ENCODE assay signal across 8 mouse cellular contexts in the genomic region with DNA sequence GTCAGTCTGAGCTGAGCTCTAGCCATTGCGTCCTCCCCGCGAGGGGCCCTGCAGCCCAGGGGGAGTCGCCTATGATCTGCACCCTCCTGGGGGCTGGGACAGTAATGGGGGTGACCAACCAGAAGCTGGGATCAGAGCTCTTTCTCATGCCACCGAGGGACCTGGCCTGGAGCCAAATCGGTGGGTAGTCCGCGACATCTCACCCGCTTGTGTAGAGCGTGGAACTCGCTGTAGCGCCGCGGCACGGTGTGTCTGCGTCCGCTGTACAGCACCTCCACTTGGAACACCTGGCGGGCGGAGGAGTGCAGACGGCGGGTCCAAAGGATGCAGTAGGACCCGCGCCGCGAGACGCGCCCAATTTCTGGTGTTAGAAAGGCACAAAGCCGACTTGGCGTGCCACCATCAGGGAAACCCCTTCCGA. TPM values are rescaled to one million over a fixed set of nuclear protein-coding genes. Genes with fewer than 3 reads are reported as not detected.
DNase-seq lines count a peak whose midpoint lies in the region; ATAC-seq and TF ChIP-seq lines count a peak whose summit lies in the region.

No protein-coding gene starts in this region.

- no peaks in the 10 kb centered on the region for H3K79me2 ChIP-seq in MEL (ENCODE audit: control insufficient read depth, insufficient read depth, low read length, poor library complexity)

- no peak for TF ChIP-seq RAD21 in MEL (IDR thresholded peaks at IDR 0.05; ENCODE audit: low read depth, low read length)

- peak overlapping the region; percentile 41 for H3K9ac ChIP-seq in MEL (ENCODE audit: control insufficient read depth, low read depth, low read length, poor library complexity, severe bottlenecking)
- H3K9ac ChIP-seq in embryonic facial prominence, embryonic 12.5 days, result peak overlapping the region; percentile 54
- peak overlapping the region; percentile 66 for H3K9ac ChIP-seq in hindbrain, embryonic 14.5 days
- H3K9ac ChIP-seq in liver, postnatal 0 days (replicated peaks), result peak overlapping the region; percentile 81

- peak overlapping the region; percentile 54 to 83 for H3K4me3 ChIP-seq in MEL (ENCODE audit: control insufficient read depth in 1 of 2, insufficient read depth in 1 of 2, low read depth in 2 of 2, low read length in 2 of 2)
- H3K4me3 ChIP-seq in embryonic facial prominence, embryonic 12.5 days, result peak overlapping the region; percentile 50
- H3K4me3 ChIP-seq in hindbrain, embryonic 14.5 days (replicated peaks; ENCODE audit: low read length), result peak overlapping the region; percentile 52
- H3K4me3 ChIP-seq in liver, postnatal 0 days (ENCODE audit: low read depth, low read length), result peak overlapping the region; percentile 80
- peak overlapping the region; percentile 46 for H3K4me3 ChIP-seq in olfactory bulb, adult 2 months (ENCODE audit: insufficient read depth, low read depth, low read length)

- peak overlapping the region; percentile 94 for H3K4me2 ChIP-seq in embryonic facial prominence, embryonic 12.5 days (replicated peaks)
- H3K4me2 ChIP-seq in hindbrain, embryonic 14.5 days (replicated peaks), result peak overlapping the region; percentile 88
- H3K4me2 ChIP-seq in liver, postnatal 0 days (ENCODE audit: low read depth, low read length), result peak overlapping the region; percentile 90

- H3K36me3 ChIP-seq in MEL (ENCODE audit: control insufficient read depth in 1 of 2, insufficient read depth in 2 of 2, low read length in 2 of 2), result peaks cover under 1 to 5% of the 10 kb centered on the region in 2 experiments
- peaks cover 30% of the 10 kb centered on the region for H3K36me3 ChIP-seq in embryonic facial prominence, embryonic 12.5 days
- peaks cover 32% of the 10 kb centered on the region for H3K36me3 ChIP-seq in hindbrain, embryonic 14.5 days (replicated peaks; ENCODE audit: control insufficient read depth, insufficient read depth)
- peaks cover 35% of the 10 kb centered on the region for H3K36me3 ChIP-seq in liver, postnatal 0 days (replicated peaks; ENCODE audit: insufficient read depth, low read length)

- DNase-seq in kidney, adult 18-20 months, result peak; percentile 21
- no peak for DNase-seq in kidney, adult 8-10 months
- no peak for DNase-seq in MEL (ENCODE audit: low read depth, low spot score)
- DNase-seq in hindbrain, embryonic 14.5 days (ENCODE audit: low spot score), result peak; percentile 39
- DNase-seq in liver, postnatal 0 days, result peak; percentile 72
- no peak for DNase-seq in urinary bladder, postnatal 4 days (ENCODE audit: low spot score in 2 of 2)

- ATAC-seq in embryonic facial prominence, embryonic 12.5 days (ENCODE audit: insufficient number of reproducible peaks, insufficient read depth, low FRiP score, low TSS enrichment), result 0 out of 2 replicates have a peak, but pooled peaks have one; percentile 25
- 0 out of 2 replicates have a peak, but pooled peaks have one; percentile 67 for ATAC-seq in hindbrain, embryonic 14.5 days (ENCODE audit: low FRiP score)
- ATAC-seq in liver, postnatal 0 days, result peak; percentile 44

- no peak for TF ChIP-seq EP300 in MEL (IDR thresholded peaks at IDR 0.05; ENCODE audit: low read depth in 1 of 2, low read length in 2 of 2)
- no peak for TF ChIP-seq EP300 in liver, postnatal 0 days (IDR thresholded peaks at IDR 0.05; ENCODE audit: low read depth)

- no peak overlapping the region for H3K27ac ChIP-seq in MEL (ENCODE audit: control insufficient read depth, low read depth, low read length)
- H3K27ac ChIP-seq in embryonic facial prominence, embryonic 12.5 days, result no peak overlapping the region
- no peak overlapping the region for H3K27ac ChIP-seq in hindbrain, embryonic 14.5 days
- H3K27ac ChIP-seq in liver, postnatal 0 days (ENCODE audit: low read depth), result peak overlapping the region; percentile 50
- H3K27ac ChIP-seq in olfactory bulb, adult 2 months (ENCODE audit: insufficient read depth, low read depth, low read length), result no peak overlapping the region

- H3K9me3 ChIP-seq in MEL (replicated peaks; ENCODE audit: insufficient read depth, low read length), result no peaks in the 10 kb centered on the region
- 0 out of 2 replicates have a peak, but pooled peaks cover under 1% of the 10 kb centered on the region for H3K9me3 ChIP-seq in embryonic facial prominence, embryonic 12.5 days
- H3K9me3 ChIP-seq in hindbrain, embryonic 14.5 days (ENCODE audit: control insufficient read depth, low read length), result no peaks in the 10 kb centered on the region
- no peaks in the 10 kb centered on the region for H3K9me3 ChIP-seq in liver, postnatal 0 days (ENCODE audit: low read length)

- WGBS in embryonic facial prominence, embryonic 12.5 days, result 1% methylated on average over 30 of the region's 30 CpGs
- under 1% methylated on average over 30 of the region's 30 CpGs for WGBS in hindbrain, embryonic 14.5 days
- WGBS in liver, postnatal 0 days (ENCODE audit: insufficient replicate concordance), result 2% methylated on average over 30 of the region's 30 CpGs
- WGBS in olfactory bulb, adult 2 months, result 1% methylated on average over 30 of the region's 30 CpGs

- no peak for TF ChIP-seq POLR2A in MEL (IDR thresholded peaks at IDR 0.05; ENCODE audit: control insufficient read depth in 1 of 2, insufficient read depth in 1 of 2, low read depth in 1 of 2, low read length in 2 of 2, poor library complexity in 1 of 2)
- TF ChIP-seq POLR2A in olfactory bulb, adult 2 months (IDR thresholded peaks at IDR 0.05; ENCODE audit: insufficient read depth, low read depth, low read length), result no peak

- no peak for TF ChIP-seq CTCF in MEL (IDR thresholded peaks at IDR 0.05 in 2 of 3, conservative IDR thresholded peaks at IDR 0.05 in 1 of 3; ENCODE audit: control insufficient read depth in 1 of 3, insufficient read depth in 1 of 3, low read depth in 2 of 3, low read length in 3 of 3, poor library complexity in 1 of 3, severe bottlenecking in 1 of 3)
- TF ChIP-seq CTCF in liver, postnatal 0 days (IDR thresholded peaks at IDR 0.05; ENCODE audit: low read depth), result peak; percentile 19; the same call in 1 of the 2 replicates
- no peak for TF ChIP-seq CTCF in olfactory bulb, adult 2 months (IDR thresholded peaks at IDR 0.05; ENCODE audit: insufficient read depth, low read depth, low read length)

- H3K27me3 ChIP-seq in MEL (ENCODE audit: control insufficient read depth in 1 of 2, insufficient read depth in 2 of 2, low read length in 2 of 2), result no peaks in the 10 kb centered on the region
- peaks cover 29% of the 10 kb centered on the region for H3K27me3 ChIP-seq in embryonic facial prominence, embryonic 12.5 days
- H3K27me3 ChIP-seq in hindbrain, embryonic 14.5 days (ENCODE audit: control insufficient read depth, insufficient read depth, low read length), result peaks cover 31% of the 10 kb centered on the region
- peaks cover 12% of the 10 kb centered on the region for H3K27me3 ChIP-seq in liver, postnatal 0 days (ENCODE audit: insufficient read depth, low read length)

- peaks cover 0 to 6% of the 10 kb centered on the region in 2 experiments; a peak in 2 of 4 replicates for H3K4me1 ChIP-seq in MEL (ENCODE audit: control insufficient read depth in 1 of 2, insufficient read depth in 2 of 2, low read length in 2 of 2)
- H3K4me1 ChIP-seq in embryonic facial prominence, embryonic 12.5 days, result peaks cover 7% of the 10 kb centered on the region
- H3K4me1 ChIP-seq in hindbrain, embryonic 14.5 days (replicated peaks; ENCODE audit: control insufficient read depth, insufficient read depth, low read length), result peaks cover 7% of the 10 kb centered on the region
- H3K4me1 ChIP-seq in liver, postnatal 0 days (ENCODE audit: insufficient read depth), result peaks cover 17% of the 10 kb centered on the region
- peaks cover 12% of the 10 kb centered on the region for H3K4me1 ChIP-seq in olfactory bulb, adult 2 months (ENCODE audit: control insufficient read depth, insufficient read depth, low read length)

RNA-seq across cellular contexts. Expression of a gene that starts 0.5 kb away (rescaled TPM):
- total RNA-seq in MEL (2012; rRNA removed), result 7.1 and 10.1 TPM in 2 replicates
- polyA plus RNA-seq in MEL (2012; ENCODE audit: insufficient read depth in 1 of 2, insufficient read length in 2 of 2, low read depth in 1 of 2, low replicate concordance in 2 of 2, missing spikeins in 1 of 2), result under 1 TPM in 1 of 2 experiments, not detected in 1; 0.43 TPM
- polyA plus RNA-seq in embryonic facial prominence, embryonic 12.5 days (2016; fragmentation: Nextera tagmentation; extraction: Ambion mirVana), result 6.2 and 7.7 TPM in 2 replicates
- polyA plus RNA-seq in hindbrain, embryonic 14.5 days (2014; fragmentation: Nextera tagmentation; extraction: Ambion mirVana), result 9.0 TPM in 2 replicates
- polyA plus RNA-seq in liver, postnatal 0 days (2015; fragmentation: Nextera tagmentation; extraction: Ambion mirVana), result 13.4 and 13.7 TPM in 2 replicates
- not detected in 2 replicates for polyA plus RNA-seq in olfactory bulb, adult 2 months (2012; ENCODE audit: insufficient read depth, insufficient read length, low replicate concordance, missing spikeins)

RNA-seq across cellular contexts. Expression of a gene that starts 9.0 kb away (rescaled TPM):
- 413 and 419 TPM in 2 replicates for total RNA-seq in MEL (2012; rRNA removed)
- 100 to 1,000 TPM in 1 of 2 experiments, not detected in 1; 291 TPM for polyA plus RNA-seq in MEL (2012; ENCODE audit: insufficient read depth in 1 of 2, insufficient read length in 2 of 2, low read depth in 1 of 2, low replicate concordance in 2 of 2, missing spikeins in 1 of 2)
- polyA plus RNA-seq in embryonic facial prominence, embryonic 12.5 days (2016; fragmentation: Nextera tagmentation; extraction: Ambion mirVana), result 523 and 525 TPM in 2 replicates
- 364 and 387 TPM in 2 replicates for polyA plus RNA-seq in hindbrain, embryonic 14.5 days (2014; fragmentation: Nextera tagmentation; extraction: Ambion mirVana)
- 368 and 376 TPM in 2 replicates for polyA plus RNA-seq in liver, postnatal 0 days (2015; fragmentation: Nextera tagmentation; extraction: Ambion mirVana)
- polyA plus RNA-seq in olfactory bulb, adult 2 months (2012; ENCODE audit: insufficient read depth, insufficient read length, low replicate concordance, missing spikeins), result not detected in 2 replicates

RNA-seq across cellular contexts. Expression of a gene that starts 57.4 kb away (rescaled TPM):
- total RNA-seq in MEL (2012; rRNA removed), result 83.9 and 88.2 TPM in 2 replicates
- 100 to 1,000 TPM; 113 to 189 TPM for polyA plus RNA-seq in MEL (2012; ENCODE audit: insufficient read depth in 1 of 2, insufficient read length in 2 of 2, low read depth in 1 of 2, low replicate concordance in 2 of 2, missing spikeins in 1 of 2)
- polyA plus RNA-seq in embryonic facial prominence, embryonic 12.5 days (2016; fragmentation: Nextera tagmentation; extraction: Ambion mirVana), result 129 and 131 TPM in 2 replicates
- polyA plus RNA-seq in hindbrain, embryonic 14.5 days (2014; fragmentation: Nextera tagmentation; extraction: Ambion mirVana), result 75.9 and 77.0 TPM in 2 replicates
- 30.4 and 34.5 TPM in 2 replicates for polyA plus RNA-seq in liver, postnatal 0 days (2015; fragmentation: Nextera tagmentation; extraction: Ambion mirVana)
- polyA plus RNA-seq in olfactory bulb, adult 2 months (2012; ENCODE audit: insufficient read depth, insufficient read length, low replicate concordance, missing spikeins), result not detected in 2 replicates

RNA-seq across cellular contexts. Expression of a gene that starts 57.4 kb away (rescaled TPM):
- total RNA-seq in MEL (2012; rRNA removed), result 103 and 121 TPM in 2 replicates
- 10 to 100 TPM in 1 of 2 experiments, not detected in 1; 88.1 TPM for polyA plus RNA-seq in MEL (2012; ENCODE audit: insufficient read depth in 1 of 2, insufficient read length in 2 of 2, low read depth in 1 of 2, low replicate concordance in 2 of 2, missing spikeins in 1 of 2)
- 166 and 174 TPM in 2 replicates for polyA plus RNA-seq in embryonic facial prominence, embryonic 12.5 days (2016; fragmentation: Nextera tagmentation; extraction: Ambion mirVana)
- 65.8 and 72.2 TPM in 2 replicates for polyA plus RNA-seq in hindbrain, embryonic 14.5 days (2014; fragmentation: Nextera tagmentation; extraction: Ambion mirVana)
- polyA plus RNA-seq in liver, postnatal 0 days (2015; fragmentation: Nextera tagmentation; extraction: Ambion mirVana), result 122 and 133 TPM in 2 replicates
- polyA plus RNA-seq in olfactory bulb, adult 2 months (2012; ENCODE audit: insufficient read depth, insufficient read length, low replicate concordance, missing spikeins), result not detected in 2 replicates

Comparison
In these comparisons a context has a peak if more than half of its experiments do, and no peak if none do; other contexts are left out.
1. DNase-seq: peak in kidney, adult 18-20 months (single experiment), hindbrain, embryonic 14.5 days (single experiment) and liver, postnatal 0 days (single experiment); none in kidney, adult 8-10 months (0 of 2), MEL (single experiment) and urinary bladder, postnatal 4 days (0 of 2).
2. Peak in every context shown above with its lines, with median percentiles within 50 percentile points of each other: H3K4me3 ChIP-seq, H3K9ac ChIP-seq, ATAC-seq and H3K4me2 ChIP-seq.